ENCODE assay signal across 8 mouse cellular contexts in genomic region chr7:34462069-34462468, GRCm38 (mm10).
DNase-seq lines count a peak whose midpoint lies in the region; ATAC-seq and TF ChIP-seq lines count a peak whose summit lies in the region.

No protein-coding gene starts in this region.

- no peaks in the 10 kb centered on the region for H3K27me3 ChIP-seq in forebrain, embryonic 14.5 days (replicated peaks; ENCODE audit: control insufficient read depth, insufficient read depth, low read length)
- no peaks in the 10 kb centered on the region for H3K27me3 ChIP-seq in forebrain, embryonic 15.5 days
- no peaks in the 10 kb centered on the region for H3K27me3 ChIP-seq in liver, adult 2 months (ENCODE audit: control insufficient read depth, insufficient read depth, low read length)
- no peaks in the 10 kb centered on the region for H3K27me3 ChIP-seq in liver, embryonic 12.5 days (replicated peaks)

- H3K4me3 ChIP-seq in forebrain, embryonic 14.5 days (ENCODE audit: low read depth, low read length) = no peak overlapping the region
- H3K4me3 ChIP-seq in forebrain, embryonic 15.5 days = no peak overlapping the region
- no peak overlapping the region for H3K4me3 ChIP-seq in liver, adult 2 months (ENCODE audit: insufficient read depth, low read depth, low read length)
- H3K4me3 ChIP-seq in liver, embryonic 12.5 days = no peak overlapping the region
- no peak overlapping the region for H3K4me3 ChIP-seq in cortical plate, adult 2 months (ENCODE audit: insufficient read depth, low read length)

- H3K9ac ChIP-seq in forebrain, embryonic 14.5 days (ENCODE audit: low read length) = no peak overlapping the region
- no peak overlapping the region for H3K9ac ChIP-seq in forebrain, embryonic 15.5 days (replicated peaks)
- no peak overlapping the region for H3K9ac ChIP-seq in liver, adult 2 months (ENCODE audit: low read depth, low read length)
- no peak overlapping the region for H3K9ac ChIP-seq in liver, embryonic 12.5 days

- H3K4me2 ChIP-seq in forebrain, embryonic 14.5 days (ENCODE audit: low read length) = no peak overlapping the region
- no peak overlapping the region for H3K4me2 ChIP-seq in forebrain, embryonic 15.5 days (replicated peaks)
- H3K4me2 ChIP-seq in liver, embryonic 12.5 days = no peak overlapping the region

- no peaks in the 10 kb centered on the region for H3K79me2 ChIP-seq in liver, adult 2 months (ENCODE audit: control insufficient read depth, insufficient read depth, low read length)

- TF ChIP-seq POLR2A in liver, adult 2 months (IDR thresholded peaks at IDR 0.05; ENCODE audit: extremely low read depth, insufficient read depth, low read length) = no peak
- TF ChIP-seq POLR2A in cortical plate, adult 2 months (IDR thresholded peaks at IDR 0.05; ENCODE audit: extremely low read depth, insufficient read depth, low read length) = no peak

- H3K9me3 ChIP-seq in forebrain, embryonic 14.5 days (replicated peaks; ENCODE audit: control insufficient read depth, low read length) = no peaks in the 10 kb centered on the region
- no peaks in the 10 kb centered on the region for H3K9me3 ChIP-seq in forebrain, embryonic 15.5 days
- H3K9me3 ChIP-seq in liver, embryonic 12.5 days (replicated peaks) = no peaks in the 10 kb centered on the region

- peak; percentile 61 for TF ChIP-seq CTCF in liver, adult 2 months (IDR thresholded peaks at IDR 0.05; ENCODE audit: low read depth, low read length)
- TF ChIP-seq CTCF in cortical plate, adult 2 months (IDR thresholded peaks at IDR 0.05; ENCODE audit: extremely low read depth, insufficient read depth, low read length) = peak; percentile 26; the same call in 1 of the 2 replicates

- 64% methylated on average over 9 of the region's 9 CpGs for WGBS in forebrain, embryonic 14.5 days
- 59% methylated on average over 9 of the region's 9 CpGs for WGBS in forebrain, embryonic 15.5 days
- 62% methylated on average over 9 of the region's 9 CpGs for whole genome bisulfite sequencing in liver, adult 2 months
- whole genome bisulfite sequencing in liver, embryonic 12.5 days (ENCODE audit: insufficient replicate concordance) = 60% methylated on average over 9 of the region's 9 CpGs

- no peaks in the 10 kb centered on the region for H3K4me1 ChIP-seq in forebrain, embryonic 14.5 days (ENCODE audit: control insufficient read depth, insufficient read depth, low read length)
- H3K4me1 ChIP-seq in forebrain, embryonic 15.5 days = no peaks in the 10 kb centered on the region
- no peaks in the 10 kb centered on the region for H3K4me1 ChIP-seq in liver, adult 2 months (ENCODE audit: control insufficient read depth, insufficient read depth, low read length)
- no peaks in the 10 kb centered on the region for H3K4me1 ChIP-seq in liver, embryonic 12.5 days
- no peaks in the 10 kb centered on the region for H3K4me1 ChIP-seq in cortical plate, adult 2 months (ENCODE audit: control insufficient read depth, insufficient read depth, low read length)

- no peaks in the 10 kb centered on the region for H3K36me3 ChIP-seq in forebrain, embryonic 14.5 days (ENCODE audit: control insufficient read depth, insufficient read depth, low read length)
- H3K36me3 ChIP-seq in forebrain, embryonic 15.5 days = no peaks in the 10 kb centered on the region
- no peaks in the 10 kb centered on the region for H3K36me3 ChIP-seq in liver, adult 2 months (ENCODE audit: control insufficient read depth, insufficient read depth, low read length)
- no peaks in the 10 kb centered on the region for H3K36me3 ChIP-seq in liver, embryonic 12.5 days

- H3K27ac ChIP-seq in forebrain, embryonic 14.5 days (ENCODE audit: low read depth, low read length) = no peak overlapping the region
- no peak overlapping the region for H3K27ac ChIP-seq in forebrain, embryonic 15.5 days (replicated peaks)
- H3K27ac ChIP-seq in liver, adult 2 months (replicated peaks; ENCODE audit: insufficient read depth, low read depth, low read length) = no peak overlapping the region
- no peak overlapping the region for H3K27ac ChIP-seq in liver, embryonic 12.5 days
- no peak overlapping the region for H3K27ac ChIP-seq in cortical plate, adult 2 months (ENCODE audit: insufficient read depth, low read length)

- ATAC-seq in forebrain, embryonic 14.5 days = no peak
- ATAC-seq in forebrain, embryonic 15.5 days (replicated peaks) = no peak
- ATAC-seq in liver, embryonic 12.5 days = no peak

- peak; percentile 26 for DNase-seq in forebrain, embryonic 14.5 days (ENCODE audit: low spot score)
- no peak for DNase-seq in liver, adult 2 months (ENCODE audit: extremely low read depth, low read depth, low spot score)
- DNase-seq in Muller cell, postnatal 12 days (ENCODE audit: inconsistent ontology term) = peak; percentile 20
- DNase-seq in lung, postnatal 36 days = peak; percentile 38
- DNase-seq in c-Kit-positive CD71-positive TER-119-positive erythroid progenitor cells, embryonic 14.5 days (ENCODE audit: low spot score) = no peak

Comparison
In these comparisons a context has a peak if more than half of its experiments do, and no peak if none do; other contexts are left out.
1. DNase-seq: peak in forebrain, embryonic 14.5 days (single experiment), Muller cell, postnatal 12 days (single experiment) and lung, postnatal 36 days (single experiment); none in liver, adult 2 months (single experiment) and c-Kit-positive CD71-positive TER-119-positive erythroid progenitor cells, embryonic 14.5 days (single experiment).